Mouse (Mus musculus) CD4-positive, CD25-positive, alpha-beta regulatory T cell (primary cell): Measurements from ENCODE around the gene Islr. TPM values are rescaled to one million over a fixed set of nuclear protein-coding genes. Genes with fewer than 3 reads are reported as not detected.

Source experiments
- polyA plus RNA-seq: library from polyadenylated mRNA; unstranded; fragments of 100-300 nt; shearing (Covaris generic); gene quantifications from one replicate; pipeline ENCODE4 v1.2.1, GENCODE M21; 2017

Islr gene
- 1.3 TPM for polyA plus RNA-seq

DNA sequence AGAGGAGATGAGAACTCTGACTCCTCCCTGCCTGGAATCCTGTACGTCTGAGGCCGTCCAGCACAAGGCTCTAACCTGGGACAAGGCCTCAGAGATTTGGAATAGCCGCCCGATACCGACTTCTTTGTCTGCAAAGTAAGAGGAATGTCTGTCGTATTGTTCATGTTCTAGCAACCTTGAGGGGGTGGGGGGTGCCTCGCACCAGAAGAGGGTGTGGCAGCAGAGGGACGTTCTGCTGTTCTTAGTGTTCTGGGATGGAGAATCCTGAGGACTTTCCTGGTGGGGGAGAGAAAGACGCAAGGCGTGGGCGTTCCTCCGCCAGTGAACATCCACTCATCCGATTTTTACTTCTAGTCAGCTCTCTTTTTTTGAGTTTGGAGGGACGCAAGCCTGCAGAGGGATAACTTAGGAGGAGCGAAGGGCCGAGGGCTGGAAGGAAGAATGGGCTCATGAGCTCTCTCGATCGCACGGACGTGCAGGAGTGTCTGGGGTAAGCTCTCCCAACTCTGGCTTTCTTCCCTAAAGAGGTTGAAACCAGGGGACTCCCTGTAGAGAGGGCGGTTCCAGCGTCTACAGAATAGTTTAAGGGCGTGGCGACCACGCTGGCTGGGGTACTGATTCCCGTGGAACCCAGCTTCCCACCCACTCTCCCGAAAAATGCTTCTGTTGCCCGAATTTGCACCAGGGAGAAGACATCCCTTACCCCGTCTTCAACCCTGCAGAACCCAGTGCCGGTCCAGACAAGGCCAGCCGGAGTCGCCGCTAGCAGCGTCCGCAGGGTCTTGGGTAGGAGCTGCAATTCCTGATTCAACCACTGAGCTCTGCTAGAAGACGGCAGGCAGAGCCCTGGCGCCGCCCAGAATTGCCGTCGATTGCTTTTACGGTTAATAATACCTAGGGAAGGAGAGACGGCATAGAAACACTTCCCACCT is at the start of gene Islr, which contains the start of gene Islr2:
Islr (minus strand) TSS at position 791 of the 932 bp plus-strand sequence.
Islr2 (minus strand) TSS at position 804 of the 932 bp plus-strand sequence.

DNA sequence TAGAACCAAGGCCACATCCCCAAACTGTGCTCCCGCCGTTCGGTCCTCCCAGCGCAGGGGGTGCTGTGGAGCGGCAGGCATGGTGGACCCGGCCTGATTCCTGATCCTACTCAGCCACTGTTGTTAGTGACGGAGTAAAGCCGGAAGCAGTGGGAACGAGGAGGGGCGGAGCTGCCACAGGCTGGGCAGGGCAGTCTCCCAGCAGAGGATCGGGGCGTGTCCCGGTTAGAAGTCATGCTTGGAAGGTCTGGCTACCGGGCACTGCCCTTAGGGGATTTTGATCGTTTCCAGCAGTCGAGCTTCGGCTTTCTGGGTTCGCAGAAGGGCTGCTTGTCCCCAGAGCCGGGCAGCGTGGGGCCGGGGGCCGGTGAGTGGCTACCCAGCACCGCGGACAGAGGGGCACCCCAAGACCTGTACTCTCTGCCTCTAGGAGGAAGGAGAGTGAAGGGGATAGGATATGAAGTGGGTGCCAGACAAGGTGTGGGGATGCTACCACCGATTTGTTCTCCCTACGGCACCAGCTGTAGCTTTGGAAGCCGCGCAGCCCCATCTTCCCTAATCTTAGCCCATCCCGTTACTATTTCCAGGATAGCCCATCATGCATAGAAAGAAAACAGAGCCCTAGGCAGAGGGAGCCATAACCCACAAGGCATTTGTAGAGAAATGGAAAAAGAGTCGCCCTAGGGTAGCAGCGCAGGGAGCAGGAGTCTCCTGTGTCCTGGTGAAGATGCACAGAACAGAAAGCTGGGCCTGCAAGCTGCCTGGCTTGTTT is 49.1 kb upstream of the Islr start, which contains the start of gene Stoml1:
Stoml1 (plus strand) TSS at position 132 of the 772 bp plus-strand sequence.

DNA sequence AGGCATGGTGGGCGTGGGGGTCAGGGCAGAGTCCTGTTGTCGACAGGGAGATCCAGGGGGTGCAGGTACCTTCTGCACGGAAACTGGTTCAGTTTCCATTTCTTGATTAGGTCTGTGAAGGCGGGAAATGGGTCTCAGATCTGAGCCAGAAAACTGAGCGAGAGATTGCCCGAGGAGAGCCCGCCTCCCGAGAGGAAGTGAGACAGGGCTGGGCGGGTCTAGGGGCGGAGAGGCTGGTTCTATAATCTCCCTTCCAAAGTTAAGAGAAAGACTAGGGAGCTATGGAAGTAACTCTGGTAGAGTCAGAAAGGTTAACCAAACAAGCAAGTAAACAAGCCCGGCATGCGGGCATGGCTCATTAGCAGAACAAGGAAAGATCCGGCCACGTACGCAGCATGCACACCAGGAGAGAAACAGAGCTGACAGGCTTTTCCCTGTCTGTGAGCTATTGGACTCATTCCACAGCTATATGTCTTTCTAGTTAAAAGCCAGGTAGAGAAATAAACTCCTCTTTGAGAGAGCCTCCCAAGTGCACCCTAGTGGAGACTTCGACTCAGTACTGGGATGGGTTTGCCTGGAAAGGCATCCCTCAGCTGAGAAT is 45.6 kb upstream of the Islr start, which contains the start of gene Pml:
Pml (minus strand) TSS at position 195 of the 601 bp plus-strand sequence.

GRCm38 (mm10) chr9:58118671-58119070 is 85.4 kb downstream of the Islr start, which contains the start of gene Ccdc33:
Gene Ccdc33 (minus strand): TSS chr9:58118823.

Other genes starting within 250 kb of the Islr start
- not detected for gene Cyp11a1, start 197.9 kb downstream of the Islr start, polyA plus RNA-seq
- 9.7 TPM for gene Stra6, start 140.5 kb downstream of the Islr start, polyA plus RNA-seq
- 0.35 TPM for gene Ccdc33, start 85.5 kb downstream of the Islr start, polyA plus RNA-seq
- 0.12 TPM for gene Islr2, start within 50 bp of the Islr start, polyA plus RNA-seq
- gene Pml, start 45.5 kb upstream of the Islr start, polyA plus RNA-seq = 63.6 TPM
- gene Stoml1, start 48.9 kb upstream of the Islr start, polyA plus RNA-seq = 32.8 TPM
- gene Loxl1, start 108.9 kb upstream of the Islr start, polyA plus RNA-seq = not detected
- gene Tbc1d21, start 166.1 kb upstream of the Islr start, polyA plus RNA-seq = not detected